ENCODE assay signal across 17 mouse cellular contexts in the genomic region with DNA sequence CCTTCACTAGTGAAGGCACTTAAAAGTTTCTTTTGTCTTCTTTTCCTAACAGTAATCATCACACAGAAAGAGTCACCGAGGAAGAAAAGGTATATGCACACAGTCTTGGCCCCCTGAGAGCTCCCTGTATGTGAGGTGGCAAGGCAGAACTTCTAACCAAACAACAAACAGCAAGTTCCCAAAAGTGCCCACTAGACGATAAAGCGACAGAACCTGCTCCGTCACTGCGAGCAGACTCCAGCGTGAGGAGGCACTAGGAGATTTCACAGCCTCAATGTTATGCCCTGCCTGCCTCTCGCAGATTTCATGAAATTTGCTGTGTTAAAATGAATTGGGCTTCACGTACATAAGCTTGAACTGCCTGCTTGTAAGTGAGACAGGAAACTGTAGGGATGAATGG. TPM values are rescaled to one million over a fixed set of nuclear protein-coding genes. Genes with fewer than 3 reads are reported as not detected.
DNase-seq lines count a peak whose midpoint lies in the region; ATAC-seq and TF ChIP-seq lines count a peak whose summit lies in the region.
"Had no signal": no experiment of that assay in that cellular context is flagged by ENCODE, and none has a peak within 500 bp of the region (broad histone marks: within the 10 kb centered on the region; RNA-seq: fewer than 3 reads in every experiment).

No protein-coding gene starts in this region.

- H3K27me3 ChIP-seq in lung, embryonic 14.5 days (ENCODE audit: insufficient read depth, low read length): no peaks in the 10 kb centered on the region
- no peaks in the 10 kb centered on the region for H3K27me3 ChIP-seq in embryonic facial prominence, embryonic 15.5 days
- no peaks in the 10 kb centered on the region for H3K27me3 ChIP-seq in limb, embryonic 12.5 days
- H3K27me3 ChIP-seq: forebrain, embryonic 15.5 days; liver, embryonic 13.5 days; midbrain, embryonic 15.5 days had no signal

- H3K4me3 ChIP-seq in lung, embryonic 14.5 days (ENCODE audit: low read depth, low read length): no peak overlapping the region
- H3K4me3 ChIP-seq in lung, adult 2 months (replicated peaks; ENCODE audit: extremely low read depth, low read depth, low read length): no peak overlapping the region
- H3K4me3 ChIP-seq in embryonic facial prominence, embryonic 15.5 days (replicated peaks): no peak overlapping the region
- H3K4me3 ChIP-seq in limb, embryonic 12.5 days (replicated peaks): no peak overlapping the region
- H3K4me3 ChIP-seq: forebrain, embryonic 15.5 days; liver, embryonic 13.5 days; megakaryocyte, embryonic 14.5 days; midbrain, embryonic 15.5 days had no signal

- no peak overlapping the region for H3K9ac ChIP-seq in lung, embryonic 14.5 days
- H3K9ac ChIP-seq in embryonic facial prominence, embryonic 15.5 days: no peak overlapping the region
- no peak overlapping the region for H3K9ac ChIP-seq in limb, embryonic 12.5 days (replicated peaks)
- H3K9ac ChIP-seq: forebrain, embryonic 15.5 days; liver, embryonic 13.5 days; midbrain, embryonic 15.5 days had no signal

- peak; percentile 39 for DNase-seq in lung, embryonic 14.5 days
- DNase-seq in lung, adult 2 months: no peak
- DNase-seq in cerebellum, adult 9-10 months: no peak
- DNase-seq in right cerebral cortex, postnatal 36 days (ENCODE audit: low spot score in 2 of 2): no peak
- DNase-seq: adrenal gland, adult 2 months; cerebellum, postnatal 10 days; gastrocnemius, postnatal 25 days; kidney, adult 8-10 months; liver, embryonic 13.5 days; right cerebral cortex, postnatal 4 days had no signal

- 40% methylated on average over 8 of the region's 8 CpGs for WGBS in lung, embryonic 14.5 days
- 60% methylated on average over 8 of the region's 8 CpGs for WGBS in lung, adult 2 months
- 44% methylated on average over 8 of the region's 8 CpGs for WGBS in embryonic facial prominence, embryonic 15.5 days
- WGBS in limb, embryonic 12.5 days: 39% methylated on average over 8 of the region's 8 CpGs

- ATAC-seq in lung, embryonic 14.5 days (ENCODE audit: insufficient read depth): no peak
- ATAC-seq in embryonic facial prominence, embryonic 15.5 days (ENCODE audit: insufficient number of reproducible peaks, low FRiP score, low TSS enrichment, low read depth): no peak
- no peak for ATAC-seq in limb, embryonic 12.5 days (ENCODE audit: insufficient number of reproducible peaks, insufficient read depth, low FRiP score, low TSS enrichment, low read depth)
- no peak for ATAC-seq in erythroid progenitor cell, adult 5-6 weeks (replicated peaks; ENCODE audit: low FRiP score, poor library complexity, severe bottlenecking)
- ATAC-seq: forebrain, embryonic 15.5 days; lung, postnatal 0 days; midbrain, embryonic 15.5 days had no signal

- H3K4me1 ChIP-seq in lung, embryonic 14.5 days (ENCODE audit: insufficient read depth): peaks cover 6% of the 10 kb centered on the region; the same call in 1 of the 2 replicates
- 0 out of 2 replicates have a peak, but pooled peaks cover 2% of the 10 kb centered on the region for H3K4me1 ChIP-seq in lung, adult 2 months (ENCODE audit: control insufficient read depth, insufficient read depth, low read length)
- H3K4me1 ChIP-seq in embryonic facial prominence, embryonic 15.5 days: peaks cover 28% of the 10 kb centered on the region
- peaks cover 82% of the 10 kb centered on the region for H3K4me1 ChIP-seq in limb, embryonic 12.5 days (replicated peaks)
- H3K4me1 ChIP-seq: liver, embryonic 13.5 days had no signal

- no peaks in the 10 kb centered on the region for H3K9me3 ChIP-seq in lung, embryonic 14.5 days (ENCODE audit: low read depth, low read length)
- no peaks in the 10 kb centered on the region for H3K9me3 ChIP-seq in embryonic facial prominence, embryonic 15.5 days (replicated peaks)
- H3K9me3 ChIP-seq in limb, embryonic 12.5 days: no peaks in the 10 kb centered on the region
- H3K9me3 ChIP-seq: forebrain, embryonic 15.5 days; liver, embryonic 13.5 days; megakaryocyte, embryonic 14.5 days; midbrain, embryonic 15.5 days had no signal

- no peak overlapping the region for H3K4me2 ChIP-seq in lung, embryonic 14.5 days
- H3K4me2 ChIP-seq in embryonic facial prominence, embryonic 15.5 days (replicated peaks): no peak overlapping the region
- H3K4me2 ChIP-seq in limb, embryonic 12.5 days: peak overlapping the region; percentile 20
- H3K4me2 ChIP-seq: forebrain, embryonic 15.5 days; liver, embryonic 13.5 days; midbrain, embryonic 15.5 days had no signal

- H3K27ac ChIP-seq in lung, embryonic 14.5 days (ENCODE audit: low read depth): no peak overlapping the region
- H3K27ac ChIP-seq in embryonic facial prominence, embryonic 15.5 days (replicated peaks): peak overlapping the region; percentile 34; the same call in 1 of the 2 replicates
- peak overlapping the region; percentile 81 for H3K27ac ChIP-seq in limb, embryonic 12.5 days
- H3K27ac ChIP-seq: forebrain, embryonic 15.5 days; liver, embryonic 13.5 days; midbrain, embryonic 15.5 days had no signal

- no peaks in the 10 kb centered on the region; the same call in 1 of the 2 replicates for H3K36me3 ChIP-seq in lung, embryonic 14.5 days (ENCODE audit: insufficient read depth)
- H3K36me3 ChIP-seq in embryonic facial prominence, embryonic 15.5 days: no peaks in the 10 kb centered on the region
- no peaks in the 10 kb centered on the region for H3K36me3 ChIP-seq in limb, embryonic 12.5 days
- H3K36me3 ChIP-seq: forebrain, embryonic 15.5 days; liver, embryonic 13.5 days; midbrain, embryonic 15.5 days had no signal

- no peak for TF ChIP-seq CTCF in lung, embryonic 14.5 days (IDR thresholded peaks at IDR 0.05; ENCODE audit: low read depth)
- TF ChIP-seq CTCF in lung, adult 2 months (IDR thresholded peaks at IDR 0.05; ENCODE audit: insufficient read depth, low read length): no peak

- TF ChIP-seq POLR2A in lung, adult 2 months (IDR thresholded peaks at IDR 0.05; ENCODE audit: borderline replicate concordance, extremely low read depth, low read depth, low read length): no peak

RNA-seq across cellular contexts. Expression of a gene that starts 46.6 kb away (rescaled TPM):
- 27.4 and 27.8 TPM in 2 replicates for polyA plus RNA-seq in lung, embryonic 14.5 days (2014; fragmentation: Nextera tagmentation; extraction: Ambion mirVana)
- polyA plus RNA-seq in lung, adult 2 months (2012; rRNA removed): 10.8 and 15.2 TPM in 2 replicates
- polyA plus RNA-seq in embryonic facial prominence, embryonic 15.5 days (2015; fragmentation: Nextera tagmentation; extraction: Ambion mirVana): 14.9 and 16.1 TPM in 2 replicates
- 19.8 and 20.4 TPM in 2 replicates for polyA plus RNA-seq in limb, embryonic 12.5 days (2016; fragmentation: Nextera tagmentation; extraction: Ambion mirVana)
- 8.8 and 11.5 TPM in 2 replicates for total RNA-seq in erythroid progenitor cell, adult 5-6 weeks (2015; ENCODE audit: low replicate concordance)
- total RNA-seq in erythroid progenitor cell, adult 5-6 weeks (2017; ENCODE audit: low replicate concordance): 2.7 and 5.3 TPM in 2 replicates

RNA-seq across cellular contexts. Expression of a gene that starts 46.6 kb away (rescaled TPM):
- polyA plus RNA-seq in lung, embryonic 14.5 days (2014; fragmentation: Nextera tagmentation; extraction: Ambion mirVana): 6.5 and 7.3 TPM in 2 replicates
- polyA plus RNA-seq in lung, adult 2 months (2012; rRNA removed): 0.71 and 1.4 TPM in 2 replicates
- 1.7 and 3.5 TPM in 2 replicates for polyA plus RNA-seq in embryonic facial prominence, embryonic 15.5 days (2015; fragmentation: Nextera tagmentation; extraction: Ambion mirVana)
- 5.9 and 7.6 TPM in 2 replicates for polyA plus RNA-seq in limb, embryonic 12.5 days (2016; fragmentation: Nextera tagmentation; extraction: Ambion mirVana)
- 5.0 and 9.0 TPM in 2 replicates for total RNA-seq in erythroid progenitor cell, adult 5-6 weeks (2015; ENCODE audit: low replicate concordance)
- total RNA-seq in erythroid progenitor cell, adult 5-6 weeks (2017; ENCODE audit: low replicate concordance): 2.7 and 2.9 TPM in 2 replicates
